Mouse (Mus musculus) urinary bladder, postnatal 4 days (tissue): ENCODE measurements at regions not wholly inside any gene's neighbourhood (a gene's known extent, or its start where the extent isn't known, plus 50 kb on each side); places are given as distances from the start of the nearest gene placed in this dataset.
A peak's percentile ranks its signal among the peaks of the same experiment; 100 is the strongest.
"Not testable (repeated sequence)": the region's sequence is repeated elsewhere in the genome, so short reads cannot be mapped to it uniquely, and the experiment has no call there.

Experiments used
- DNase-seq, 2 experiments: peaks; one replicate each; pipeline ENCODE4 v3.0.0; 2021 to 2022; ENCODE audit warnings: low spot score in 2 of 2

GRCm38 (mm10) chr4:10670846-10671428, 203.4 kb upstream of the 2610301B20Rik start:
- no peak for DNase-seq

- DNase-seq, result no peak
These were observed 183.2 kb upstream of the 2610301B20Rik start for GRCm38 (mm10) chr4:10691086-10691485.

- no peak for DNase-seq
These were observed 181.4 kb upstream of the 2610301B20Rik start for GRCm38 (mm10) chr4:10692860-10693259.

GRCm38 (mm10) chr4:10693446-10694105, 180.7 kb upstream of the 2610301B20Rik start:
- no peak for DNase-seq

- DNase-seq, result not testable (repeated sequence)
These were observed 180.1 kb upstream of the 2610301B20Rik start for GRCm38 (mm10) chr4:10694106-10694748.

- DNase-seq, result no peak
These were observed 177.0 kb upstream of the 2610301B20Rik start for GRCm38 (mm10) chr4:10697225-10697836.

GRCm38 (mm10) chr4:10698637-10699036, 175.7 kb upstream of the 2610301B20Rik start:
- no peak for DNase-seq

GRCm38 (mm10) chr4:10701479-10701878, 172.8 kb upstream of the 2610301B20Rik start:
- no peak for DNase-seq

GRCm38 (mm10) chr4:10703212-10703611, 171.1 kb upstream of the 2610301B20Rik start:
- DNase-seq, result no peak

GRCm38 (mm10) chr4:10707016-10707657, 167.2 kb upstream of the 2610301B20Rik start:
- no peak for DNase-seq

GRCm38 (mm10) chr4:10707658-10708056, 166.6 kb upstream of the 2610301B20Rik start:
- DNase-seq, result peak in 1 of 2 experiments; percentile 34

- no peak for DNase-seq
These were observed 162.3 kb upstream of the 2610301B20Rik start for GRCm38 (mm10) chr4:10711939-10712533.

GRCm38 (mm10) chr4:10723341-10723740, 151.0 kb upstream of the 2610301B20Rik start:
- DNase-seq, result no peak

GRCm38 (mm10) chr4:10727894-10728293, 146.4 kb upstream of the 2610301B20Rik start:
- no peak for DNase-seq

GRCm38 (mm10) chr4:10745207-10745606, 129.1 kb upstream of the 2610301B20Rik start:
- no peak for DNase-seq

- no peak for DNase-seq
These were observed 125.5 kb upstream of the 2610301B20Rik start for GRCm38 (mm10) chr4:10748816-10749215.

GRCm38 (mm10) chr4:10750377-10751062, 123.8 kb upstream of the 2610301B20Rik start:
- not testable (repeated sequence) for DNase-seq

GRCm38 (mm10) chr4:10753176-10753575, 121.1 kb upstream of the 2610301B20Rik start:
- DNase-seq, result no peak

GRCm38 (mm10) chr4:10759491-10759890, 114.8 kb upstream of the 2610301B20Rik start:
- DNase-seq, result no peak

GRCm38 (mm10) chr4:10767676-10768075, 106.6 kb upstream of the 2610301B20Rik start:
- no peak for DNase-seq

- no peak for DNase-seq
These were observed 104.2 kb upstream of the 2610301B20Rik start for GRCm38 (mm10) chr4:10770026-10770643.
